Mouse (Mus musculus) midbrain, embryonic 11.5 days (tissue): ENCODE measurements at regions not wholly inside any gene's neighbourhood (a gene's known extent, or its start where the extent isn't known, plus 50 kb on each side); places are given as distances from the start of the nearest gene placed in this dataset.

Experiments
- ATAC-seq: fragments of 200-750 bp; cut with Nextera tagmentation; 2 replicates; pipeline ENCODE4 v1.8.0; 2017; ENCODE audit warnings: moderate TSS enrichment, moderate library complexity; ENCODE audit not compliant: low FRiP score
- DNase-seq: peaks from one replicate; pipeline ENCODE4 v3.0.0; 2015; ENCODE audit warnings: low spot score; ENCODE audit errors: missing footprints
- H3K27ac ChIP-seq: fragments of 300-500 bp; sonication (generic); 2 replicates; pipeline ENCODE4 v1.5.1; 2014; ENCODE audit warnings: low read depth, low read length
- H3K27me3 ChIP-seq: fragments of 300-500 bp; sonication (generic); 2 replicates; pipeline ENCODE4 v1.6.1; 2014; ENCODE audit warnings: mild to moderate bottlenecking, low read length, moderate library complexity, mixed read lengths; ENCODE audit not compliant: control insufficient read depth, insufficient read depth
- H3K36me3 ChIP-seq: fragments of 300-500 bp; sonication (generic); 2 replicates; pipeline ENCODE4 v1.6.1; 2014; ENCODE audit warnings: mild to moderate bottlenecking, low read length, moderate library complexity, mixed read lengths; ENCODE audit not compliant: control insufficient read depth, insufficient read depth
- H3K4me1 ChIP-seq: fragments of 300-500 bp; sonication (generic); 2 replicates; pipeline ENCODE4 v1.6.1; 2014; ENCODE audit warnings: low read length; ENCODE audit not compliant: control insufficient read depth, insufficient read depth
- H3K4me2 ChIP-seq: fragments of 300-500 bp; sonication (generic); 2 replicates; pipeline ENCODE4 v1.6.1; 2014; ENCODE audit warnings: mild to moderate bottlenecking, moderate library complexity
- H3K4me3 ChIP-seq: fragments of 300-500 bp; sonication (generic); 2 replicates; pipeline ENCODE4 v1.5.1; 2014; ENCODE audit warnings: low read depth, low read length
- H3K9ac ChIP-seq: fragments of 300-500 bp; sonication (generic); 2 replicates; pipeline ENCODE4 v1.6.1; 2014; ENCODE audit warnings: low read length
- H3K9me3 ChIP-seq: fragments of 300-500 bp; sonication (generic); 2 replicates; pipeline ENCODE4 v1.6.1; 2016; ENCODE audit warnings: low read length; ENCODE audit not compliant: control insufficient read depth
- WGBS: fragments of 180-500 bp; shearing (Covaris S2); extraction: QIAGEN DNeasy Blood & Tissue Kit; methylation state at CpG from one replicate; pipeline ENCODE4 v1.1.7; 2014; 5-methylcytosine and 5-hydroxymethylcytosine counted together

DNA sequence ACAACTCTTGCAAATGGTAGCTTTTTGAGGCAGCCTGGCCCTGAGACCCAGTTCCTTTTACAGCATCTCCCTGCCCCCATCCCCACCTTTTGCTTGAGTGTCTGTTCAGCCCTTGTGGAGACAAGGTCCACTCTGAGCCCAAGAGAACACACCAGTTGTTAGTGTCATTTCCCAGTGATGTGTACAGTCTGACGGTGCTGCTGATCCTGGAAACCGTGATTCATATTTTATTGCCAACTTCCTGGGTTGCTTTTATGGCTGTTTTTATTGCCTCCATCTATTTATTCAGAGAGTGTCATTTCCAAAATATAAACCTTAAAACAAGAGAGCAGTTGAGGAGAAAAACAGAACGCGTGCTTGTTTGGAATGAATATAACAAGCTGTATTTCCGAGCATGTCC, 309.6 kb upstream of the Isl1 start:
- 95% methylated on average over 5 of the region's 5 CpGs for WGBS
- Histone ChIP-seq H3K36me3 (no peaks in the 10 kb centered on the region), H3K4me3 (no peak overlapping the region), H3K27ac (no peak overlapping the region), H3K27me3 (no peaks in the 10 kb centered on the region), H3K4me2 (no peak overlapping the region), H3K4me1 (no peaks in the 10 kb centered on the region), H3K9me3 (no peaks in the 10 kb centered on the region), H3K9ac (no peak overlapping the region)
- DNase-seq, result no peak
- no peak for ATAC-seq

DNA sequence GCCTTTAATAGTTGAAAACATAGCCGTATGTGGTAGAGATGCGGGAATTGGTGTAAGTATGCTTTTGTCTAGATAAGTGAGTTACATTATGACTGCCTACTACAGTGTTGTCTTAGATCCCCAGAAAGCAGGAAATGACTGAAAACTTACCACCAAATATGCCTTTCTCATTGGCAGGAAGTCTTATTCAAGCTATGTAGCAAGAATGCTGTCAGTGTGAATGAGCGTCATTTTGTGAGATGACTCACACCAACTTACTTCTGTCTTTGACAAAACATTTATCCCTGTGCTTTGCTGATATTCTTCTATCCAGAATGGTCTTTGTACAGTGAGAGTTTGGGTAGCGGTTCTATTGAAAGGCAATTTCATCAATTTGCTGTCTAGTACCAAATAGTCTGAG, 286.9 kb upstream of the Isl1 start:
- H3K27ac ChIP-seq, result no peak overlapping the region
- H3K27me3 ChIP-seq, result no peaks in the 10 kb centered on the region
- no peak overlapping the region for H3K4me3 ChIP-seq
- ATAC-seq (no peak), DNase-seq (no peak)
- no peaks in the 10 kb centered on the region for H3K9me3 ChIP-seq
- H3K9ac ChIP-seq, result no peak overlapping the region
- H3K4me2 ChIP-seq, result no peak overlapping the region
- no peaks in the 10 kb centered on the region for H3K36me3 ChIP-seq
- WGBS, result 92% methylated on average over 4 of the region's 4 CpGs
- no peaks in the 10 kb centered on the region for H3K4me1 ChIP-seq

DNA sequence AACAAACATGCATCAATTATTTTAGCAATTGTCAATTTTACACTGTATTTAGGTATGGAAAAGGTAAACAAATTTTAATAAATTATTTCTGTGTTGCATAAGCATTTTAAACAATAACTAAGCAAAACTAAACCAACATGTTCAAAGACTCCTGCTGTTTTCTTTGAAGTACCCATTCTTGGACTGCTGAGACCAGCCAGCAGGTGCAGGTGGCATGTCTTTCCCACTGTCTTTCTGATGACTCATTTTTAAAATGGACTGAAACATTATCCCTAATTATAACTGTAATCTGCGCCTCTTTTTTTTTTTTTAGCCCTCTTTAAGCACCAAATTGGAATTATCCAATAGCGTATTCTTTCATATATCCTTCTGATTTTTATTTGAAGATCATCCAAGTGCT, 286.0 kb upstream of the Isl1 start:
- Histone ChIP-seq H3K36me3 (no peaks in the 10 kb centered on the region), H3K9me3 (no peaks in the 10 kb centered on the region), H3K4me3 (no peak overlapping the region), H3K27me3 (no peaks in the 10 kb centered on the region), H3K4me1 (no peaks in the 10 kb centered on the region), H3K9ac (no peak overlapping the region), H3K27ac (no peak overlapping the region), H3K4me2 (no peak overlapping the region)
- DNase-seq (no peak), ATAC-seq (no peak)
- 91% methylated on average over 2 of the region's 2 CpGs for WGBS

DNA sequence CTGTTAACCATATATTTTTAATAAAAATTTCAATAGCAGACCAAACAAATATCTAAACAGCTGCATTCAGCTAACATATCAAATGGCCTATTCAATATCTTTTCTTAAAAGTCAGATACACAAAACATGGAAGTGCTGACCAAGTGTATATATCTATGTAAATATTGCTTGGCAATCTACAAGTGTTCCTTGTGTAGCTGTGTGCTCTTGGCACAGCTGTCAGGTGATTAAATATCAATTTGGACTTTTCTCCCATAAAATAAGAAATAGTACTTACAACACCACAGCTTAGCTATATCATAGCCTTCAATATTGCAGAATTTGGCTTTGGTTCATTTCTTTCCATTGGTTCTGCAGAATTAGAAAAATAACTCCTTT, 266.5 kb upstream of the Isl1 start:
- Histone ChIP-seq H3K27me3 (peaks cover 39% of the 10 kb centered on the region), H3K4me1 (peaks cover 2% of the 10 kb centered on the region; the same call in 1 of the 2 replicates), H3K4me3 (no peak overlapping the region), H3K36me3 (no peaks in the 10 kb centered on the region), H3K27ac (no peak overlapping the region), H3K9me3 (peaks cover 8% of the 10 kb centered on the region; the same call in 1 of the 2 replicates), H3K9ac (no peak overlapping the region), H3K4me2 (no peak overlapping the region)
- ATAC-seq (peak; percentile 54), DNase-seq (no peak)

DNA sequence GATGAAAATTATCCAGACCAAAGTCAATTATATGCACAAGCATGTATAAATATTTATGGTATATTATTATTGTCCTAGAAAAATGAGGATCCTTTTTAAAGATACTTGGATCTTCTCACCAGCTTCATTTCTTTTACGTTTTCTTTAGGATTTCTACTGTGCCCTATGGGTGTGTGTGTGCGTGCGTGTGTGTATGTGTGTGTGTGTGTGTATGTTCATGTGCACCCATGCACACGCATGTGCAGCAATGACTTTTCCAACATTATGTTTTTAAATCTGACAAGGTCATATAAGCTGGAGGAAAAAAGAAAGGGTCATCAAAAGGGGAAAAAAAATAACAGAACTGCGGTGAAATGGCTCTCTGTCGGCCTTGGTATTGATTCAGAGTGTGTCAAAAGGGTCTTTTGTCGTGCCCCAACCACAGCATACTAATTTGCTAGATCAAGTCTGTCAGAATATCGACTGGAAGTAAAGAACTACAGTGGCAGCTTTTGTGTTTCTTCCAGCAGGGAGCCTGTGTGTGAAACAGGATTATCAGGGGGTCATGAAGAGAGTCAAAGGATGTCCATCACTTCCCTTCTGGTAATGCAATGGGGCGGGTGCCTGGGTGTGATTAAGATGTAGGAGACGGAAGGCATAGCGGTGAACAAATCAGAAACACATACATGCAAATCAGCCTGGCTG, 265.9 kb upstream of the Isl1 start:
- ATAC-seq, result peak; percentile 97
- Histone ChIP-seq H3K9me3 (peaks cover 8% of the 10 kb centered on the region; the same call in 1 of the 2 replicates), H3K9ac (no peak overlapping the region), H3K36me3 (no peaks in the 10 kb centered on the region), H3K4me2 (no peak overlapping the region), H3K27ac (no peak overlapping the region), H3K4me1 (peaks cover 2% of the 10 kb centered on the region; the same call in 1 of the 2 replicates), H3K4me3 (no peak overlapping the region), H3K27me3 (peaks cover 45% of the 10 kb centered on the region)
- WGBS, result 22% methylated on average over 11 of the region's 11 CpGs
- DNase-seq, result peak; percentile 95

DNA sequence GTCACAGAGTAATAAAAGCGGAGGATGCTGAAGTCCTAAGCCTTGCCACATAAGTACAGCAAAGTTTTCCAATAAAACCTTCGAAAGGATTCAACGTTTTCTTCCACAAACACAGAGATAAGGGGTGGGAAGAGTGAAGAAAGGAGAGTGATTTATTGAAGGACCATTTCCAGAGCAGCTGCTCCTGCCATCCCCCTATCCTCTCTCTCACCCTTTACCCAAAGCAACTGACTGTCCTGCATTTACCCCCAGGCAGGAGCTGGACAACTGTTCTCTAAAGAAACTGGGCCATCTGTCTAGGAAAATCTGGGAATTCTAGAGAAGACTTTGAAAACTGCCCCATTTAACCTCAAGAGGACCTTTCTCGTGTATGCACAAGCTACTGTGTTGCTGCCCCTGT, 245.6 kb upstream of the Isl1 start:
- Histone ChIP-seq H3K4me2 (no peak overlapping the region), H3K36me3 (no peaks in the 10 kb centered on the region), H3K9me3 (no peaks in the 10 kb centered on the region), H3K27me3 (no peaks in the 10 kb centered on the region), H3K9ac (no peak overlapping the region), H3K4me1 (no peaks in the 10 kb centered on the region), H3K4me3 (no peak overlapping the region), H3K27ac (no peak overlapping the region)
- no peak for ATAC-seq
- 79% methylated on average over 4 of the region's 4 CpGs for WGBS
- no peak for DNase-seq

DNA sequence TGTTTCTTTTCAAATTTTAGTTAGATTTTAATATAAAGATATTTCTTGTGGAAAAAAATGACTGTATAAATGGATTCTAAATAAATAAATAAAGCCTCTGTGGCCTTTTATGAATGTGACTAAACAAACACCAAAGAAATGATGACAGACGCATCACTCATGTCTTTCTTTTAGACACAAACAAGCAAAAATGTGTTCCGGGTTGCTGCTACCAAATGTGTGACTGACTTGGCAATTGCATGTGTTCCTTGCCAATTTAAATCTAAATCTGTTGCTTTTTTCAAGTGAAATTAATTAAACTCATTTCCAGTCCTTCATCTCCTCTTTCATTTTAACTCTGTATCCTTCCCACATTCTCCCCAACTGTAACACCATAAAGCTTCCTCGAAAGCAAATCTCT, 225.7 kb upstream of the Isl1 start:
- WGBS, result 87% methylated on average over 3 of the region's 3 CpGs
- ATAC-seq, result no peak
- no peak overlapping the region for H3K4me2 ChIP-seq
- no peaks in the 10 kb centered on the region for H3K36me3 ChIP-seq
- H3K9me3 ChIP-seq, result no peaks in the 10 kb centered on the region
- H3K9ac ChIP-seq, result no peak overlapping the region
- no peaks in the 10 kb centered on the region for H3K27me3 ChIP-seq
- no peak for DNase-seq
- H3K4me3 ChIP-seq, result no peak overlapping the region
- H3K4me1 ChIP-seq, result no peaks in the 10 kb centered on the region
- no peak overlapping the region for H3K27ac ChIP-seq

DNA sequence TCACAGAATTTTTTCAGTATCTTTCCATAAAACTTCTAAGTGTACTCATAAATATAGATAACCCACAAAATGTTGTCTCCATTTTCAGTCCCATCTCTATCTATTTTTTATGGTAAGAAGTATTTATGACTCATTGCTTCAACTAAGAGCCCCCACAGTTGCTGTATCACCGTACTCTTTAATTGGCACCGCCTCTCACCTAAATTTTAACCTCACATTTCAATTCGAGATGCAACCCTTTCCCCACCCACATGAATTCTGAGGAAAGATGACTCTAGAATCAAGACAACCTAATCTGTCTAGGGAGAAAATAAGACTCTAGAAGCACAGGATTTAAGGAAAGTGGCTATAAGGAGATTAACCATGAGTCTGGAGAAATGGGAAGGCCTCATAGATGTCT, 223.7 kb upstream of the Isl1 start:
- Histone ChIP-seq H3K9me3 (no peaks in the 10 kb centered on the region), H3K4me2 (no peak overlapping the region), H3K4me3 (no peak overlapping the region), H3K4me1 (no peaks in the 10 kb centered on the region), H3K27me3 (no peaks in the 10 kb centered on the region), H3K36me3 (no peaks in the 10 kb centered on the region), H3K9ac (no peak overlapping the region), H3K27ac (no peak overlapping the region)
- DNase-seq (peak; percentile 17), ATAC-seq (no peak)
- WGBS, result 78% methylated on average over 3 of the region's 3 CpGs

DNA sequence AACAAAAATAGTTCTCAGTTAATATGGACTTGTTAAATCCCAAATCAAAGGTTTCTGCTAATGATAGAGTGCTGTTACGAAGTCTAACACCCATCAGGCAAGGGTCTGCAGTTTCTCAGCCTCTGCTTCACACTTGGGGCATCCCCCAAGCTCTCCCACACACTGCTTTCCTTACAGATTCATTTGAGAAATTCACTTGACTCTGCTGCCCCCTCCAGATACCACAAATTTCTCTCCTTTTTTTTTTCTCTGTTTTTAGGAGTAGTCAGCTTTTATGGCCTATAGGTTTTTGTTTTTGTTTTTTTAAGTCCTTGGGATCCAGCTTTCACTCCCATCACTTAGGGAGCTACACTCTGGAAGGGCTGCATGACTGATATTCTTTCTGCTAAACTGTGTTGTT, 218.8 kb upstream of the Isl1 start:
- no peak overlapping the region for H3K4me2 ChIP-seq
- 64% methylated on average over 1 of the region's 1 CpGs for WGBS
- H3K27ac ChIP-seq, result no peak overlapping the region
- no peak overlapping the region for H3K4me3 ChIP-seq
- ATAC-seq (no peak), DNase-seq (peak; percentile 23)
- H3K4me1 ChIP-seq, result peaks cover 3% of the 10 kb centered on the region; the same call in 1 of the 2 replicates
- no peaks in the 10 kb centered on the region for H3K27me3 ChIP-seq
- no peak overlapping the region for H3K9ac ChIP-seq
- H3K36me3 ChIP-seq, result no peaks in the 10 kb centered on the region
- H3K9me3 ChIP-seq, result no peaks in the 10 kb centered on the region
